ENCODE assay signal across 11 mouse cellular contexts in the genomic region with DNA sequence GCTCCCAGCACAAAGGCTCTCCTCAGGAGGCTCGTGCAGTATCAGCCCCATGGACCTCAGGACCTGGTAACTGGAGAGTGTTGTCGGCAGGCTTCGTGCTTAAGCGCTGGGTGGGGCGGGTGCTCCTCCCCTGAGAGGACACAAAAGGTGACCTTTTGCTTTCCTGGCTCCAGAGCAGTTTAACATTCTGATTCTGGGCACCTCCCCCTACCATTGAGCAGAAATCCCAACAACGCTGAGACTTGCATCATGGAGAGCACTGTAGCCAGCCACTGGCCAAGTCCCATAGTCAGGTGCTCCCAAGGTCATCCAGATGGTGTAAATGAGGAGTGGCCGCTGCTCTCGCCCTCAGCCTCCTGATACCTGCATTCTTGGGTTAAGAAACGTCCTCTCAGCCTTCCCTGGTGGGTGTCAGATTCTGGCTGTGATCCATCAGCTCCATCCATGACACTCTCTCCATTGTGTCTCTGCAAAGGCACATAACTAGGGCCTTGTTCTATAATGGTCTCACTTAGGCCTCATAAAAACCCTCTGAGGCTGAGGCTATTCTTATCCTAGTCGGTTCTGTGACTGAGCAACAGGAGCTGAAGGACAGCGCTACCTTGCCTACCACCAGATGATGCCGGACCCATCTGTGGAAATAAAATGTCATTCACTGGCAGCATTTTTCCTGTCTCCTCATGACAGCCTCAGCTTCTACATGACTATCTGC. TPM values are rescaled to one million over a fixed set of nuclear protein-coding genes. Genes with fewer than 3 reads are reported as not detected.
DNase-seq lines count a peak whose midpoint lies in the region; ATAC-seq lines count a peak whose summit lies in the region.
"Had no signal": no experiment of that assay in that cellular context is flagged by ENCODE, and none has a peak within 500 bp of the region (broad histone marks: within the 10 kb centered on the region; RNA-seq: fewer than 3 reads in every experiment).

No protein-coding gene starts in this region.

- H3K27me3 ChIP-seq in heart, embryonic 12.5 days (replicated peaks) = no peaks in the 10 kb centered on the region

- WGBS in heart, embryonic 12.5 days = 28% methylated on average over 12 of the region's 12 CpGs

- peak; percentile 47 for DNase-seq in gastrocnemius, adult 18-20 months (ENCODE audit: low spot score)
- DNase-seq in gastrocnemius, postnatal 4 days (ENCODE audit: low spot score in 2 of 2) = no peak
- peak; percentile 99 for DNase-seq in ES-CJ7 (ENCODE audit: low read depth, low spot score)
- peak; percentile 48 to 67 for DNase-seq in kidney, postnatal 36 days
- DNase-seq in right cerebral cortex, postnatal 10 days (ENCODE audit: low spot score in 2 of 2) = no peak
- DNase-seq in MN1 (ENCODE audit: low spot score) = no peak
- DNase-seq: cerebellum, adult 8-10 months; gastrocnemius, postnatal 14 days had no signal

- no peaks in the 10 kb centered on the region for H3K9me3 ChIP-seq in heart, embryonic 12.5 days (replicated peaks)

- H3K9ac ChIP-seq in heart, embryonic 12.5 days = 0 out of 2 replicates have a peak overlapping the region, but pooled peaks have one; percentile 39

- peak overlapping the region; percentile 95 for H3K27ac ChIP-seq in heart, embryonic 12.5 days (ENCODE audit: poor library complexity, severe bottlenecking)

- H3K4me3 ChIP-seq in heart, embryonic 12.5 days = no peak overlapping the region

- H3K36me3 ChIP-seq in heart, embryonic 12.5 days = no peaks in the 10 kb centered on the region

- peaks cover 35% of the 10 kb centered on the region for H3K4me1 ChIP-seq in heart, embryonic 12.5 days (replicated peaks)

- ATAC-seq in heart, embryonic 12.5 days (ENCODE audit: insufficient number of reproducible peaks, low FRiP score) = peak; percentile 68
- no peak for ATAC-seq in megakaryocyte, adult 5-6 weeks (ENCODE audit: poor library complexity, severe bottlenecking)
- ATAC-seq: midbrain, embryonic 16.5 days had no signal

- peak overlapping the region; percentile 43 for H3K4me2 ChIP-seq in heart, embryonic 12.5 days

RNA-seq across cellular contexts. Expression of a gene that starts 15.3 kb away (rescaled TPM):
- total RNA-seq in gastrocnemius, adult 18-20 months (2021) = 100 to 1,000 TPM; 317 to 516 TPM
- 100 to 1,000 TPM; 433 to 473 TPM for total RNA-seq in gastrocnemius, postnatal 4 days (2021)
- polyA plus RNA-seq in heart, embryonic 12.5 days (2016; fragmentation: Nextera tagmentation; extraction: Ambion mirVana) = 1,569 and 1,607 TPM in 2 replicates
- total RNA-seq in megakaryocyte, adult 5-6 weeks (2015) = 74.9 and 77.7 TPM in 2 replicates
- total RNA-seq in megakaryocyte, adult 5-6 weeks (2017) = 85.5 and 90.4 TPM in 2 replicates

RNA-seq across cellular contexts. Expression of a gene that starts 56.1 kb away (rescaled TPM):
- total RNA-seq in gastrocnemius, adult 18-20 months (2021) = 1 to 10 TPM; 1.2 to 1.7 TPM
- 1 to 10 TPM; 5.4 to 5.6 TPM for total RNA-seq in gastrocnemius, postnatal 4 days (2021)
- polyA plus RNA-seq in heart, embryonic 12.5 days (2016; fragmentation: Nextera tagmentation; extraction: Ambion mirVana) = 10.3 and 10.7 TPM in 2 replicates
- 10.1 and 13.7 TPM in 2 replicates for total RNA-seq in megakaryocyte, adult 5-6 weeks (2015)
- 10.5 and 11.1 TPM in 2 replicates for total RNA-seq in megakaryocyte, adult 5-6 weeks (2017)

Comparison
In these comparisons a context has a peak if more than half of its experiments do, and no peak if none do; other contexts are left out.
1. DNase-seq: peak in gastrocnemius, adult 18-20 months (single experiment), ES-CJ7 (single experiment) and kidney, postnatal 36 days (2 of 2); none in gastrocnemius, postnatal 4 days (0 of 2), right cerebral cortex, postnatal 10 days (0 of 2) and MN1 (single experiment).